Mouse (Mus musculus) embryonic facial prominence, embryonic 10.5 days (tissue): ENCODE results near the gene Usp33. TPM values are rescaled to one million over a fixed set of nuclear protein-coding genes. Genes with fewer than 3 reads are reported as not detected.

ENCODE experiments used
- DNase-seq: peaks from one replicate; pipeline ENCODE4 v3.0.0-alpha.2; 2017; ENCODE audit warnings: low spot score
- H3K27ac ChIP-seq: fragments of 300-500 bp; sonication (generic); replicated peaks from 2 replicates; pipeline ENCODE4 v1.5.1; 2016; ENCODE audit warnings: mild to moderate bottlenecking
- H3K27me3 ChIP-seq: fragments of 300-500 bp; sonication (generic); replicated peaks from 2 replicates; pipeline ENCODE4 v1.6.1; 2016; ENCODE audit warnings: low read depth, mild to moderate bottlenecking; ENCODE audit not compliant: poor library complexity, severe bottlenecking
- H3K36me3 ChIP-seq: fragments of 300-500 bp; sonication (generic); replicated peaks from 2 replicates; pipeline ENCODE4 v1.6.1; 2016; ENCODE audit warnings: mild to moderate bottlenecking, moderate library complexity
- H3K4me1 ChIP-seq: fragments of 300-500 bp; sonication (generic); 2 replicates; pipeline ENCODE4 v1.6.1; 2016
- H3K4me3 ChIP-seq: fragments of 300-500 bp; sonication (generic); 2 replicates; pipeline ENCODE4 v1.5.1; 2016; ENCODE audit warnings: mild to moderate bottlenecking, moderate library complexity
- H3K9me3 ChIP-seq: fragments of 300-500 bp; sonication (generic); 2 replicates; pipeline ENCODE4 v1.6.1; 2016; ENCODE audit warnings: mild to moderate bottlenecking
- WGBS: fragments of 180-500 bp; shearing (Covaris S2); methylation state at CpG from one replicate; pipeline ENCODE4 v1.1.7; 2016; 5-methylcytosine and 5-hydroxymethylcytosine counted together
- polyA plus RNA-seq: library from polyadenylated mRNA; unstranded; fragments of >200 nt; fragmentation: Nextera tagmentation; extraction: Ambion mirVana; gene quantifications from 2 replicates; pipeline ENCODE4 v1.2.1, GENCODE M21; 2016

The Usp33 gene
- polyA plus RNA-seq, 1 experiment from 2014 or later: 52.9 TPM

DNA sequence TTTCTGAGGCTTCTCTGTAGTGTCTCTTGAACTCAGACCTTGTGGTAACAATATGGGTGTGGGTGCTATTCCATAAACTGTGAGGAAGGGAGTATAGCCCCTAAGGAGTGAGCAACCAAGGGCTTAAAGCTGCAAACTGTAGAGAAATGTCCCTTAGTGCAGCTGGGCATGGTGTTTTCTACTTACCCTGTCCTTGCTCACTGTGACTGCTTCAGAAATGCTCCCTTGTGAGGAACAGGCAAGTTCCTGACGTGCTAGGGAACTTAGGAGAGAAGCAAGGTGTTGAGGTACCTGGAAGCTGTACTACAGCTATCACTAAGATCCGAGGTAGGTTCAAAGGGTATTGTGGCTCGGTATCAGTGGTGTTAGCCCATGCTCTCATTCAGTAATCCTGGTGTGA lies 4.2 kb downstream of the Usp33 start:
- no peak for DNase-seq
- Histone ChIP-seq H3K9me3 (no peaks in the 10 kb centered on the region), H3K4me1 (peaks cover 31% of the 10 kb centered on the region), H3K4me3 (no peak overlapping the region), H3K27ac (no peak overlapping the region), H3K36me3 (peaks cover 9% of the 10 kb centered on the region), H3K27me3 (no peaks in the 10 kb centered on the region)
- 88% methylated on average over 3 of the region's 3 CpGs for WGBS

DNA sequence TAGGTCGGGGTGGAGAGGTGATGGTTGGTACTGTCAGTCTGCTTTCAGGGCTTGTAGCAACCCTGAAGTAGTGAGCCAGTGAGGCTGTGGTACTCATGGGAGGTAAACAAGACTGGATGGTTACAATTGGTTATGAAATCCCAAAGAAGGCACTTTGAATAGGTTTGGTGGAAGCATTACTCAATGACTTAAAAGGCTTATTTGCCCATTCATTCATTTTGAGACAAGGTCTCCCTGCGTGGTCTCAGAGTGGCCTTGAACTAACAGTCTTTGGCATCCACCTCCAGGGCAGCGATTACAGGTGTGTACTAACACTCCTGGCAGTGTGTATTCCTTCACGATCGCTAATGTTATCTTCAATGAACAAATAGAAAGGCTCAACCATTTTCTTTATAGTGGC lies 4.7 kb downstream of the Usp33 start:
- Histone ChIP-seq H3K27me3 (no peaks in the 10 kb centered on the region), H3K4me1 (peaks cover 33% of the 10 kb centered on the region), H3K27ac (no peak overlapping the region), H3K9me3 (no peaks in the 10 kb centered on the region), H3K36me3 (peaks cover 9% of the 10 kb centered on the region), H3K4me3 (no peak overlapping the region)
- no peak for DNase-seq
- WGBS: 91% methylated on average over 5 of the region's 5 CpGs

DNA sequence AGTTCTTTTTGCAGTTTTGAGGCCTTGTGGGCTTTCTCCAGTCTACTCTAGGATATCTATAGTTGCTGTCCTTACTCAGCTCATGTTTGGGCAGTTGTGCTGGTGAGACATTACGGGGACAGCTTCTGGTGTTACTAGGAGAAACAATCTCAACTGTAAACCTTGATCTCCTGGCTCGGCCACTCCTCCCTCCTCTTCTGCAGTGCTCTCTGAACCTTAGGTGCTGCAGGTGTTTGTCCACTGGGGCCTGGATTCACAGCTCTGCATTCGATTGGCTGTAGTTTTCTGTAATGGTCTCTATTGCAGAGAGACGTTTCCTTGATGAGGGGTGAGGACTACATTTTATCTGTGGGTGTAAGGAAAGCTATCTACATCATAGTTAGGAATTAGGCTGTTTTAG lies 6.0 kb downstream of the Usp33 start:
- H3K4me3 ChIP-seq: no peak overlapping the region
- DNase-seq: no peak
- peaks cover 31% of the 10 kb centered on the region for H3K4me1 ChIP-seq
- no peaks in the 10 kb centered on the region for H3K27me3 ChIP-seq
- H3K36me3 ChIP-seq: peaks cover 14% of the 10 kb centered on the region
- 88% methylated on average over 4 of the region's 4 CpGs for WGBS
- H3K27ac ChIP-seq: no peak overlapping the region
- no peaks in the 10 kb centered on the region for H3K9me3 ChIP-seq

DNA sequence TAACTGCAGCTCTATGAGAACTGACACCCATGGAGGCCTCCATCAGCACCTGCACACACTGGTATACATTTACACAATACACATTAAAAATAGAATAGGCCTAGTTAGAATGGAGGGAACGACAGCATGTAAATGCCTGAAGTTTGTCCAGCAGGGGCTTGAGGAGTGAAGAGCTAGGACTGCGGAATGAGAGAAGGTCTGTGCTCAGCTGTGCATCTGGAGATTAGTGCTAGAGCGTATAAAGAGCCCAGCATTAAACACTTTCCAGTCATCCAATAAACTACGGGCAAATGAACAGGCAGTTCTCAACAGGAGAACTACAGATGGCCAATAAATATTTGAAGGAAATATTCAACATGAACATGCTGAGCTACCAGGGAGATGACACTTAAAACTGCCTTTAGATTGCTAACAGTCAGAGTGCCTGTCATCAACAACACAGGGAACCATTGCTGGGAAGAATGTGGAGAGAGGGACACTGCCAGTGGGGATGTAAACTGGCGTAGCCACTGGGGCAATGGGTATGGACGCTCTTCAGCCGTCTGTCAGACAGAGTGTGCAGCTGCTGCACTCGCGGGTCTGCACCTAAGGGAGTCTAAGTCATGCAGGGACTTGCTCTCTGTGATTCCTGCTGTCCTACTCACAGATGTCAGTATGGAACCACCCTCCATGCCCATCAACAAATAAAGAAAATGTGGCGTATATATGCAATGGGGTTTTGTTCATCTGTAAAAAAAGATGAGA lies 7.3 kb downstream of the Usp33 start:
- WGBS: 87% methylated on average over 10 of the region's 10 CpGs
- DNase-seq: no peak
- no peaks in the 10 kb centered on the region for H3K9me3 ChIP-seq
- H3K27me3 ChIP-seq: no peaks in the 10 kb centered on the region
- no peak overlapping the region for H3K4me3 ChIP-seq
- peaks cover 15% of the 10 kb centered on the region for H3K36me3 ChIP-seq
- peaks cover 28% of the 10 kb centered on the region for H3K4me1 ChIP-seq
- no peak overlapping the region for H3K27ac ChIP-seq

GRCm38 (mm10) chr3:152355361-152355760 lies 9.1 kb downstream of the Usp33 start:
- H3K9me3 ChIP-seq: no peaks in the 10 kb centered on the region
- DNase-seq: no peak
- H3K4me1 ChIP-seq: peaks cover 23% of the 10 kb centered on the region
- H3K27ac ChIP-seq: no peak overlapping the region
- 64% methylated on average over 5 of the region's 5 CpGs for whole genome bisulfite sequencing
- no peaks in the 10 kb centered on the region for H3K27me3 ChIP-seq
- no peak overlapping the region for H3K4me3 ChIP-seq
- H3K36me3 ChIP-seq: peaks cover 23% of the 10 kb centered on the region

- 84% methylated on average over 9 of the region's 9 CpGs for WGBS
- DNase-seq: no peak
- Histone ChIP-seq H3K36me3 (peaks cover 37% of the 10 kb centered on the region), H3K27me3 (no peaks in the 10 kb centered on the region), H3K4me3 (no peak overlapping the region), H3K27ac (no peak overlapping the region), H3K4me1 (peaks cover 11% of the 10 kb centered on the region), H3K9me3 (no peaks in the 10 kb centered on the region)
Observed at GRCm38 (mm10) chr3:152356751-152357150, 10.5 kb downstream of the Usp33 start.

DNA sequence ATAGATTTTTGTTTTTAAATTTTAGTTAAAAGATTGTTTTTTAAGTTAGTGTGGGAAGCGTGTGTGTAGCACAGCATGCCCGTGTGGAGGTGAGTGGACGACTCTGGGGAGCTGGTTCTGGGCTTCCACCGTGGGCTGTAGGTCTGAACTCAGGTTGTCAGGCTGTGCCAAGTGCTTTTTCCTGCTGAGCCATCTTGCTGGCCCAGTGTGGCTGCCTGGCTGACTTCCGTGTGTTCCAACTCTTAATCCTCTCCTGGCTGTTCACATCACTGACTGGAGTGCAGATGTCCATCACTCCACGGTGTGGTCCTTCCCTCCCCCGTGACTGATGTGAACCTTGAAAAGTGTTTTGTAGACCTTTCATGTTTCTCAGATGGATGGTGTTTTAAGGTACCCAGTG lies 12.9 kb downstream of the Usp33 start:
- DNase-seq: no peak
- H3K4me1 ChIP-seq: peaks cover 11% of the 10 kb centered on the region
- H3K9me3 ChIP-seq: no peaks in the 10 kb centered on the region
- H3K27ac ChIP-seq: no peak overlapping the region
- no peak overlapping the region for H3K4me3 ChIP-seq
- H3K27me3 ChIP-seq: no peaks in the 10 kb centered on the region
- 88% methylated on average over 7 of the region's 7 CpGs for WGBS
- H3K36me3 ChIP-seq: peaks cover 61% of the 10 kb centered on the region

GRCm38 (mm10) chr3:152364181-152364580 lies 17.9 kb downstream of the Usp33 start:
- no peak overlapping the region for H3K4me3 ChIP-seq
- WGBS: 93% methylated on average over 2 of the region's 2 CpGs
- peaks cover 96% of the 10 kb centered on the region for H3K36me3 ChIP-seq
- no peaks in the 10 kb centered on the region for H3K4me1 ChIP-seq
- H3K27ac ChIP-seq: no peak overlapping the region
- no peak for DNase-seq
- H3K27me3 ChIP-seq: no peaks in the 10 kb centered on the region
- H3K9me3 ChIP-seq: no peaks in the 10 kb centered on the region

GRCm38 (mm10) chr3:152376063-152376462 lies 29.8 kb downstream of the Usp33 start:
- H3K36me3 ChIP-seq: peaks cover 96% of the 10 kb centered on the region
- 93% methylated on average over 4 of the region's 4 CpGs for WGBS

DNA sequence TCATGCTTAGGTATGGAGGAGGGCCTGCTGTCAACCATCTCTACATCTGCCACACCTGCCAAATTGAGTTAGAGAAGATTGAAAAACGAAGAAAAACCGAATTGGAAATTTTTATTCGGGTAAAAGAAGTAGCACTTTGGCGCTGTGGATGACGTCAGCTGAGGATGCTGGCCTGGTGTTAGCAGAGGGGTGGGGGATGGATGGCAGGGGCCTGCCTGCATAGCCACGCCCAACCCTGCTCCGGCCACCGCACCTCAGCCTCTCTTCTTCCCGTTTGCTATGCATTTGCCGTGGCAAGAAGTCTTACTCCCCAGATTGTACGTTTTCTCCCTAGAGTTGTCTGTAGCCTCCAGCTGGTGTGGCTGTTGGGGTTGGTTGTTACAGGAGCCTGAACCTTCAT lies 37.8 kb downstream of the Usp33 start:
- no peaks in the 10 kb centered on the region for H3K27me3 ChIP-seq
- H3K9me3 ChIP-seq: no peaks in the 10 kb centered on the region
- H3K4me1 ChIP-seq: no peaks in the 10 kb centered on the region
- H3K36me3 ChIP-seq: peaks cover 84% of the 10 kb centered on the region
- no peak overlapping the region for H3K27ac ChIP-seq
- no peak overlapping the region for H3K4me3 ChIP-seq
- 68% methylated on average over 11 of the region's 11 CpGs for WGBS
- DNase-seq: no peak

More at GRCm38 (mm10) chr3:152376063-152376462, 29.8 kb downstream of the Usp33 start:
- Histone ChIP-seq H3K4me3 (no peak overlapping the region), H3K27me3 (no peaks in the 10 kb centered on the region), H3K27ac (no peak overlapping the region), H3K4me1 (no peaks in the 10 kb centered on the region), H3K9me3 (no peaks in the 10 kb centered on the region)
- no peak for DNase-seq

GRCm38 (mm10) chr3:152395350-152396277 lies 49.3 kb downstream of the Usp33 start, which contains the start of gene Zzz3:
Zzz3 (plus strand) TSS chr3:152395473.
- Histone ChIP-seq H3K36me3 (peaks cover 46% of the 10 kb centered on the region), H3K4me1 (peaks cover 33% of the 10 kb centered on the region), H3K4me3 (peak within 1 kb of the TSS; percentile 90), H3K27me3 (no peaks in the 10 kb centered on the region), H3K9me3 (no peaks in the 10 kb centered on the region), H3K27ac (peak within 1 kb of the TSS; percentile 96)
- DNase-seq: peak; percentile 94
- WGBS: 2% methylated on average over 105 of the region's 108 CpGs

GRCm38 (mm10) chr3:152396278-152396987 lies 50.2 kb downstream of the Usp33 start:
- peak overlapping the region; percentile 96 for H3K27ac ChIP-seq
- peak overlapping the region; percentile 90 for H3K4me3 ChIP-seq
- peaks cover 37% of the 10 kb centered on the region for H3K36me3 ChIP-seq
- no peaks in the 10 kb centered on the region for H3K27me3 ChIP-seq
- peak; percentile 96 for DNase-seq
- WGBS: 2% methylated on average over 102 of the region's 102 CpGs
- H3K9me3 ChIP-seq: no peaks in the 10 kb centered on the region
- H3K4me1 ChIP-seq: peaks cover 36% of the 10 kb centered on the region
